Mouse (Mus musculus) mesoderm, embryonic 11.5 days (tissue): ENCODE measurements around the gene H6pd.
"Not testable (repeated sequence)": the region's sequence is repeated elsewhere in the genome, so short reads cannot be mapped to it uniquely, and the experiment has no call there.

Source experiments
- DNase-seq: peaks from one replicate; pipeline ENCODE4 v3.0.0-alpha.2; 2012; ENCODE audit warnings: low read depth, low spot score

Gene H6pd

DNA sequence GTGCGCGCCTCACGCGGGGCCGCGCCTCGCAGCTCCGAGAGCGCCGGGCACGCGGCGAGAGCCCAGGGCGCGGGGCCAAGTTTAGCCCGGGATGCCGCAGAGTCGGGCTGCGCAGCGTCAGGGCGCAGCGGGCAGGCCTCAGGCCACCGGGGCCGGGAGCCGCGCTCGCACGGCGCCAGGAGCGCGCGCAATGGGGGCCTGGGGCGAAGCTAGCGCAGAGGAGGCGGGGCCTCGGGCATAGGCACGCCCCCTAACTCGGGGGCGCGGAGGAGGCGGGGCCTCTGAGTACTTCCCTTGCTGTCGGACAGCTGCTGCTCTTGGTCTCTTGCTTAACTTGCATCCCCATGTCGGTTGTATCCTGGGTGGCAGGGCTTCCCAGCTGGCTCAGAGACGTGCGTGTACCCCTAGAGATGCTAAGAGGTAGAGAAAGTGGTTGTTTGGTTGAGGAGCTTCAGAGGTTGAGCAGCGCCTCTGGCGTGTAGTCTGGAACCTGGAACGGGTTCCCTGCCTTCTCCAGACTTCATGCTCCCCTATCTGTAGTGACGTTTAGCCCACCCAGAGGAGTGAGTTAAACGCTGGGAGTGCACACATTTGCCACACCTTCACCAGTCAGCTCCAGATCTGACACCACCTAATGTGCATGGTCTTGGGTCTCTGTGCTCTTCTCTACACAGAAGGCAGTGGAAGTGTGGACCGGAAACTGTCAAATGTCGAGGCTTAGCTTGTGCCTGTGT is at the start of gene H6pd:
Gene H6pd (minus strand): TSS at position 171 of the 734 bp plus-strand sequence.
- DNase-seq, result peak; percentile 94

DNA sequence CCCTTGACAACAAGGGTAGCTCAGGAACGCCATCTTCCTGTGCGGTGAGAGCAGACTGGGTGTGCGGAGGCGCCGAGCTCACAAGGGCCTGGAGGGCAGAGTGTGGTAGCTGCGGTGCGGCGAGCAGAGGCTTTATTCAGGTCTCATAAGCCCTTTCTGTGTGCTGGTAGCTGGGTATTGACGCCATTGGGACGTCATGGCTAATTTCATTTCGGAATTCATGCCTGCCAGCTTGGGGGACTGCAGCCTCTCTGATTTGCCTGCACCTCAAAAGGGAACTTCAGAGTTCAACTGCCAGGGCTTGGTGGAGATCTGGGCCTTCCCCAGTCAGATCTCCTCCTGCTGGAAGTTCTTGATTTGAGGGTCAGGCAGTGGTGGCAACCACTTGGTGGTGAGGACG is 48.9 kb upstream of the H6pd start:
- DNase-seq, result no peak

DNA sequence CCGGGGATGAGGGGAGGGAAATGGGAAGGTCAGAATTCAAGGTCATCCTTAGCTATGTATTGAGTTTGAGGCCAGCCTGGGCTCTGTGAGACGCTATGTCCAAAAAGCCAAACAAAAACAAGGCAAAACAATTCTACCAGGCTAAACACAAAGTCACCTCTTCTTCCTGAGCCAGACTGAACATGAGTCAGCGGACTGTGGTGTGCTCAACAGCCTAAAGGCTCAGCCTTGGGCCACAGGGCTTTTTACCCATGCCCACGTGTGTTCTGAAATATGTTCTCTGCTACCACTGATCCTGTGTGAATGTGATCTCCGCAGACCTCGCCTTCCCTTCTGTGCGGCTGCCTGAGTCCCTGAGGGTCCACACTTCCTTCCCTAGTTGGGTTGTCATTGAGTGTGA is 47.3 kb upstream of the H6pd start:
- DNase-seq, result no peak

DNA sequence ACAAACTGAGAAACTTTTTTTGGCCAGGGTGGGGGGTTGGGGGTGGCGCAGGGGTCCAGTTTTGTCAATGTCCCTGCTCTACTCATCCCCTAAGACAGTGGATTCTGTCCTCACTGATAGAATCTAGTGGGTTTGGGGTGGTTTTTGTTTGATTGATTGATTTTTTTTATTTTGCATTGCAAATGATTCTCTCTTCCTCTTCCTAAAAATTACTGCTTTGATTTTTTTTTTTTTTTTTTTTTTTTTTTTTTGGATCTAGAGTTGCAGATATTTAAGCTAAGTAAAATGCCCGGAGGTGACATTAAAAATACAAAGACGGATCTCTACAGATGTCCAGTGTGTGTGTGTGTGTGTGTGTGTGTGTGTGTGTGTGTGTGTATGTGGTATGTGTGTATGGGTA is 43.6 kb upstream of the H6pd start:
- no peak for DNase-seq

DNA sequence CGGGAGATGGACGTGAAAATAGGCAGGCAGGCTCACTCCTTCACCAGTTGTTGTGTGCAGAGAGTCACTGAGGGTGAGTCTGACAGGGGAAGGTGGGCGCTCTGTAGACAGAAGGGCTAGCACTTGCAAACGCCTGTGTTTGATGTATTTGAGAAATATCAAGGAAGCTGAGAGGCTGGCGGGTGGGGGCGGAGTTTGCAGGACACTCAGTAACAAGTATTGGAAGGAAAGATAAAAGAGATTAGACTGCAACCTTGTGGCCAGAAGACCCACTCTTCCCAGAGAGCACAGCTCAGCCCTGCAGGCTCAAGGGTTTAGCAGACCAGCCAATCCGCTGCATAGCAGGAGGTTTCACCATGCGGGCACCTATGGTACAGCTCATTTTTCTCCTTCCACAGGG is 42.7 kb upstream of the H6pd start:
- DNase-seq, result no peak

DNA sequence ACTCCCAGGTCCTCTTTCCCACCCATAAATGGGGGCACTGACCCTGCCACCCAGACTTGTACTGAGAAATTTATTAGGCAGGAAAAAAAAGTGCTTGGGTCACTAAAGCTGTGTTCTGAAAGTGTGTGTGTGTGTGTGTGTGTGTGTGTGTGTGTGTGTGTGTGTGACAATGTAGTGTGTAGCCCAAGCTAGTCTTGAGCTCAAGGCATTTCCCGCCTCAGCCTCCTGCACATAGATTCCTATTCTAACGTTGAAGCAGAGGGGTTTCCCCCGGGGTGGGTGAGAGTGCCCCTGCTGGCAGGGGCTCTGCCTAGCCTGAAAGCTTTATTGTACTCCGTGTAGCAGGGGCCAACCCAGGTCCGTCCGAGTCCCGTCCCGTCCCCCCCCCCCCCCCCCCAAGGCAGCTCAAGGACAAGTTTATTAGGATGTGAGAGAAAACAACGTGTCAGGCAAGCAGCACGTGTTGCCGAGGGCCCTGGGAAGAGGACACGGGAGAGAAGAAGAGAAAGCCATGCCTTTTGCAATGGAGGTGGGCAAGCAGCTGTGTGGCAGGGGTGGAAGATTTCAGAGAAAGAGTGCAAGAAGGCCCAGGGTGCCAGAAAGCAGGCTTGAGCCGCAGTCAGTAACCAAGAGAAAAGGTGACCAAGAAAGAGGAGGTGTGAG is 40.9 kb upstream of the H6pd start:
- no peak for DNase-seq

DNA sequence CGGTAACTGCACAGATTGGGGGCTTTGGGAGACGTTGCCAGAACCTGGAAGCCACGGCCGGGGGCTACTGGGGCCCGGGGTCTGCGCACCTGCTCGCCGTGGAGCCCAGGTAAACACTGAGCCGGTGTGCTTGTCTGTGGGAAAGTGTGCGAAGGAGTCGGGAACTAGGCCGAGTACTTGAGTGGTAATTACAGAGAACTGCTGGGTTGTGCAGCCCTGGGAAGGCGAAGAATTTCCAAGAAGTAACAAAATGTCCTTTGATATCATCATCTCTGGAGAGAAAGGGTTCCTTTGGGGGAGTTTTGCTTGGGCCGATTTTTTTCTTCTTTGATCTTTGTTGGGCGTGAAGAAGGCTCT is 40.3 kb upstream of the H6pd start:
- no peak for DNase-seq

DNA sequence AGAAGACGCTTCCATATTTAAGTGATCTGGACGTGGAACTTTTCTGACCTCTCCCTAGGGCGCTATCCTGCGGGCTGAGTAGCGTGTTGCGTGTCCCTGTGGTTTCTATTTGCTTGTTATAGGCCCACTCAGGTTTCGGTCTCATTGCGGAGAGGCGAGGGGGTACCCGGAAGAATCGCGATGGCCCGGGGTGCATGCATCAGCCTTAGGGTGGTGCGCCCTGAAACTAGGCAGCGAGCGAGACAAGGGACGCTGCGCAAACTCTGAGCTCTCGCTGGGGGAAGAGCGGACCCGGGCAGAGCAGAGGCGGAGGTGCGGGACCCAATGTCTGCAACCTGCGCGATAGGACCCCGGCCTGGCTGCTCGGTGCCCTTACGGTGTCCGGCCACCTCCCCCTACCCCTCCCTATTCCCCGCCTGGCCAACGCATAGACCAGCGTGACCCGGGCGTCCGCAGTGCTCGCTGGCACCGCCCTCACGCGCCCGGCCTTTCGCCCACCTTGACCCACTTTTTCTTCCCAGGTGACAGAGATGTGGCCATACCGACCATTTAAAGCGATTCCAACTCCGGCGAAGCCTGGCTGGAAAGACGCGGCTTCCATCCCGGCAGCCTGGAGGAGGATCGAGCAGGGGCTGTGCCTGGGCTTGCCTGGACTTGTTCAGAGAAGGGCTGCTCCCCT is 39.8 kb upstream of the H6pd start:
- no peak for DNase-seq

DNA sequence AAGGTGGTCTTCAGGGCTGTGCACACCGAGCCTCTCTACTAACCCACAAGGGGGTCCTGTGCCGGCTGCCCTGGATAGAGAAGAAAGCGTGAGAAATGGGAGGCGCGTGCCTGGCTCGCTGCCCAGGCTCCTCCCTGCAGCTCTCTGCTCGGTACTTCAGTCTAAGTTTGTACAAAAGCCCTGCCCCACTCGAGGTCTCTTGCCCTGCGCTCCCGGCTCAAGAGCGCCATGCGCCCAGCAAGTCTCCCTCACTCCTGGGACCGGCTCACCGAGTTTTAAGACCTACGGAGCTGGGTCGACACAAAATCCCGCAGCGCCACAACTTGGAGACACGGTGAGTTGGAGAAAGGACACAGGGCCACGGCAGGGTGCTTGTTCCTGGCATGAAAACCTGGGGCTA is 39.2 kb upstream of the H6pd start:
- DNase-seq, result no peak

DNA sequence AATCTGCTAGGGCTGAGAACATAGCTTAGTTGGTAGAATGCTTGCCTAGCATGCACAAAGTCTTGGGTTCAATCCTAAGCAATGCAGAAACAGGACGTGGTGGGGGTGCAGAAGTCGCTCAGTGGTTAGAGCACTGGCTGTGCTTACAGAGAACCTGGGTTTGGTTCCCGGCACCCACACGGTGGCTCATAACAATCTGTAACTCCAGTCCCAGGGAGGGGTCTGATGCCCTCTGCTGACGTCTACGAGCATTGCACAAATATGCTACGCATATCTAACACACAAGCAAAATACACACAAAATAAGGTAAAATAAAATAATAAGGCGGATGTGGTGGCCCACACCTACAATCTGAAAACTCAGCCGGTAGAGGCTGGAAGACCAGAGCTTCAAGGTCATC is 34.8 kb upstream of the H6pd start:
- no peak for DNase-seq

DNA sequence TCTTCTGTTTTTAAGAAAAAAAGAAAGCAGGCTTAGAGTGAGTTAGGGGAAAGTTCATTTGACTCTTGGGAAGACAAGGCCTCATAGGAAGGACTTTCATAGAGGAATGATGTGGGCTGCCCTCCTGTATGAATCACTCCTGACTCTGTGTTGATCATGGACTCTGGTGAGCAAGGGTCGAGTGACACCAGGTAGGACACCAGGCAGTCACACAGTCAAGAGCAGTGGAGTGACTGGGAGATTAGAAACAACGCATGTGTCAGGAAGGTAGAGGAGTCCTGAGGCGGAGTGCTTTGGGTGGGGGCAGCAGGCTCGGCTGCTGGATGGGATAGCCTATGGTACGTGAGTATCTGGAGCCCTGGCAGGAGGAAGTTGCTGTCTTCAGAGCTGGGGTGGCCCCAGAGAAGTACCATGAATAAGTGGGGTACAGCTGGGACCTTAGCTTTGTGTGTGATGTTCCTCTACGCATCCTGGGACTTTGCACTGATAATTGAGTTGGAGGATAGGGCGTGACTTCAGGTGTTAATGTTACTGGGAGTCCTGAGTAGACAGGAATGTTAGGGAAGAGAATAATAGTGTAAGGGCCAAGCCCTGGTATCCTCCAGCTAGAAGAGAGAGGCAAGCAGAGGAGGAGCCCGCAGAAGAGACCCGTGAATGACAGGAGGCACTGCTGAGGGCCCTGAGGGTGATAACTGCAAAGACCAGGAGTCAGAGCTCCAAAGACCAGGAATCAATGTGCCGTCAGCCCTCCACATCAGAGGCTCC is 32.7 kb upstream of the H6pd start:
- DNase-seq, result no peak

DNA sequence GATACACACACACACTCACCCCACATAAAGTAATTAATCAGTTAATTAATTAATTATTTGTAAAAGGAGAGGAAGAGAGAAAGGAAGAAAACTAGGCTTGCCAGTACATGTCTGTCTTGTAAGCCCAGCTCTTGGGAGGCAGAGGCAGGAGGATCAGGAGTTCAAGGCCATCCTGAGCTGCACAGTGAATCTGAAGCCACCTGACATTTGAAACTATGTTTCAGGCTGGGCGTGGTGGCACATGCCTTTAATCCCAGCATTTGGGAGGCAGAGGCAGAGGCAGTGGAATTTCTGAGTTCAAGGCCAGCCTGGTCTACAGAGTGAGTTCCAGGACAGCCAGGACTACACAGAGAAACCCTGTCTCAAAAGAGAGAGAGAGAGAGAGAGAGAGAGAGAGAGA is 32.0 kb upstream of the H6pd start:
- DNase-seq, result not testable (repeated sequence)

DNA sequence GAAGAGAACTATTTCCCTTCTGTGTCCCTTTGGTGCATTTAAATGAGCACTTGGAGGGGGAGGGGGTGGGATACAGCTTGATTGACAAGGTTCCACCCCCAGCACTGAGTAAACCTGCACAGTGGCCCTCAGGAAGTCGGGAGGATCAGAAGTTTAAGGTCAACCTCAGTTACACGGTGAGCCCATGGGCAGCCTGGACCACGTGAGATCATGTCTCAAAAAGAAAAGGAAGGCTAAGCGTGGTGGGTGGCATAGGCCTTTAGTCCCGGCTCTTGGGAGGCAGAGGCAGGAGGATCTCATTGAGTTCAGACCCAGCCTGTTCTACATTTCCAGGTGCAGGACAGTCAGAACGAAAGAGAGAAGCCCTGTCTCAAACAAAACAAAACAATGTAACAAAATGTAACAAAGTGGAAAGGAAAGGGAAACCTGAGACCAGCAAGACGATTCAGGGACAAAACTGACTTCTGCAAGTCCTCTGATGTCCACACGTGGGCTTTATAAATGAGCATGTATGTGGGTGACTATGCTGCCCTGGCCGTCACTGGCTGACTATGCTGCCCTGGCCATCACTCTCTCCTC is 31.3 kb upstream of the H6pd start:
- DNase-seq, result no peak

DNA sequence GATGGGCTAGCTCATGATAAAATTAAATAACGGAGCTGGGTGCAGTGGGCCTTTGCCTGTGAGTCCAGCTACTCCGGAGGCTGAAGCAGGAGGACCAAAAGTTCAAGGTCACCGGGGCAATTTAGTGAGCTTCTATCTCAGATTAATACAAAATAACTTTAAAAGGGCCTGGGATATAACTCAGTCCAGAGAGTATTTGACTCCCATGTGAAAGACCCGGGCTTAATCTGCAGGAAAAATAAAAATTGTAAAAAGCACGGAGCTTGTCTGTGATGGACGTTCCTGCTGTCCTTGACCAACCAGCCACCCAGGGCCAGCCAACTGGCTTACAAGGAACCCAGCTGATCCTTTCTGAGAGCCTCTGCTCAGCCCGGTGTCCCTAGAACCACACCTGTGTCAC is 29.7 kb upstream of the H6pd start:
- no peak for DNase-seq

DNA sequence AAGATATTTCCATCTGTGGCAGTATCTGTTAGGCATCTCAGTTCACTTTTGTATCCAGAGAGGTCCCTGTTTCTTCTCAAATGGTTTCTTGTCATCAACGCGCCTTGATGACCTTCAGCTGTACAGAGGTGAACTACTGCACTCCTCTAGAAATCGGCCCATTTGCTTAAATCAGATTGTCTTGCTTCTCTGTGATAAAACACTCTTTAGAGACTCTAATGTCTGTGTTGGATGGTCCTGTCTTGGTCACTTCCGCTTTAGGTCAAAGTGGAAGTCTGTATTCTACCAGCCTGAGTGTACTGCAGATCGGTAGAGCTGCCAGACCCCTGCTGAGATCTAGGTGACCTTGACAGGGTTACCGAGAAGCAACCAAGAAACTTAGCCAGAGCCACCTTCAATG is 27.3 kb upstream of the H6pd start:
- no peak for DNase-seq

DNA sequence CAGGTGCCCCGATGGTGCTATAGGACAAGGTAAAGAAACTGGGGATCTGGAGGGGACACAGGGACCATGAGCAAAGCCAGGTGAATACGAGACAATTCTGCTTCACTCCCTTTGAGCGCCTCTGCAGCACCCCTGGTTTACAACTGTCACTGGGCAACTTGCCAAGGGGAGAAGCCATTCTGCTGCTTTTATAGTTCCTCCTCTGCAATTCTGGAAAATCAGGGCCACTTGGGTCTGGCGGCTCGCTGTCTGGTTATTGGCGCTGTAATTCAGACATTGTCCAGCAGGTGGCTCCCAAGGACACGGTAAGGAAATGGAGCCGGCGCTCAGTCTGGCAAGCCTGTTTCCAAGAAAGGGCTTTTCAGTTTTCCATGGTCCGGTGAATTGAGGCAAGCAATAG is 26.5 kb upstream of the H6pd start:
- peak; percentile 87 for DNase-seq

DNA sequence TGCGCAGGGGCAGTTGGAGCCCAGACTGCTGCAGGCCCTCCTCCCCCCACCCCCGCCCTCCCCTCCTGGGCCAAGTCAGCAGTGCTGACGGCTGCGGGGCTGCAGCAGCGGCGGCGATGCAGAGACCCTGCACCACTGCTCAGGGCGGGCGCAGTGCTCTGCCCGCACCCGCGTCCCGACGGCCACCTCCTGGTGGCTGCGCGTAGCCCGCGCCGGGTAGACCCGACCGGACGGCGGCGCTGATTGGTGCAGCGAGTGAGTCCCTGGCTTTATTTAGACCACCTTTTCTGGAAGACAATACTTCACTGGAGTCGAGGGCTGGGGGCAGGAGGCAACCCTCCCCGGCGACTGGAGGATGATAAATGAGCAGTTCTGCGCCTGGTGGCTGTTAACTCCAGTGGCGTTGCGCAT is 24.4 kb upstream of the H6pd start:
- peak; percentile 65 for DNase-seq

DNA sequence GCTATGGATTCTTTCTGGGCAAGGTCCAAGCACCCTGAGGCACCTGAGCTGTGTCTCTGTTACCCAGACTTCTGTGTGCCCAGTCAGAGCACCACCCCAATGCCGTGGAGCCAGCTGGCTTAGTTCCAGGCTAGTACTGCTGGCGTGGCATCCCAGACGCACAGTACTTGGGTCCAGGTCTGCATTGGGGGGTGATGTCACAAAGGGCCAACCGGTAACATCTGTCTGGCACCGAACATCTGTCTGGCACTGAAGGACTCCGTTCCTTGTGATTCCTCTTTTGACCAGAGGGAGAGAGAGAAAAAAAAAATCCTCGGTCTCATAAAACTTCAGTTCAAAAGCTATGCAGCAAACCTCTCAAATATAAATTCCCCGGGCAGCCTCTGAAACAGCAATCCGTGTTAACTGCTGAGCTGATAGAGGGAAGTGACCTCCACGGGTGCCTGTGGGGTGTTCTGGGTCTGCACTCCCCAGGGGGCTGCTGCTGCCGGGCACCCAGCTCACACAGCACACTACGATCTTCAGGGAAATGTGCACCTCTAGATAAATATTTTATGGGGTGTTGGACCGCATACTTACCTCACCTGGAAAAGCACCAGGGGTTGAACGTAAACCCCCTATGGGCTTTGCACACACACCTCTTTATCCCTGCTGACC is 22.5 kb upstream of the H6pd start:
- peak; percentile 24 for DNase-seq

DNA sequence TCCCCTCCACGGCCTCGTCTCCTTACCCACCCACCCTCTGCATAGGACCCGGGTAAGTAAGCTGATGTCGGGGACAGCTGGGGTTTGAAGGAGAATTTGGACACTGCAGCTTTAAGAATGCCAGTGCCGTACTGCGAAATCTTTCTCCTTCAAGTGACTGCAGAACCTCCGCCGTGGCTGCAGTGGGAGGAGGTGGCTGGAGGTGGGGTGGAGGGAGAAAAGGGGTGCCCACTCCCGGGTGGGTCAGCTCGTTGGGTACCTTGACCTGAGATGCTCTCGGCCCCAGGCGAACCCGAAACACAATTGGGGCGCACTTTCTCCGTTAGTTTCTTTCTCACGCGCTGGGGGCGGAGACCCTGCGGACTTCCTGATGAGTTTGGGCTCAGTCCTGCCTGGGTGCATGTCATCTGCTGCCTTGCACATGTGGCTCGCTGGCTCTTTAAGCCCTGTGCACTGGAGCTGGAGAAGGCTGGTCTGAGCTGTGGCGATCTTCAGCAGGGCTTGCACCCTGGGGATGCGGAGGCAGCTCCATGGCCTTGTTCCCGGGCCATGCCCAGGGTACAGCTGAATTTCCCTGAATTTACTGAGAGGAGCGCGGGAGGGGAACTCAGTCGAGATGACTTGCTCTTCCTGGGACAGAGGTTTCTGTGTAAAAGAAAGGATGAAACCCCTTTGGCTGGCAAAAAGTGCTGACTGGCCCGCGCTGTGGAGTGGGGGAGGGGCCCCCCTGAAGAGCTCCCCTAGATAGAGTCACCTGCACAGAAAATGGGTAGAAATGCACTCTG is 21.8 kb upstream of the H6pd start:
- peak; percentile 43 for DNase-seq

DNA sequence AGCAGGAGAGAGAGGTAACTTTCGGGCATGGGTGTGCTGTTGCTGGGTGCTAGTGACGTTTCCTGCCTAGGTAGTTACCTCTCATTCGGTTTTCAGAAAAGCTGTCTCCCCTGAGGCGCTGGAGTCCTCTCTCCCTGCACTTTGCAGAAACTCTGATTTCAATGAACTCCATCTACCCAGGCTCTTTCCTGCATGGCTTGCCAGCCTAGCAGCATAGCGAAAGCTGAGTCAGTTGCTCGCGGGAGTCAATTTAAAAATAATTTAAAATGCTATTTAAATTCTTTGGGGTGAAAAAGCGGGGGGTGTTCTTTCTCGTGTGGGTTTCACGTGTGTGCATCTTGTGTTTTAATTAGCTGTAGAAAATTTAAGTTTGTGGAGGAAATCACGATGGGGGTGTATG is 21.1 kb upstream of the H6pd start:
- no peak for DNase-seq

DNA sequence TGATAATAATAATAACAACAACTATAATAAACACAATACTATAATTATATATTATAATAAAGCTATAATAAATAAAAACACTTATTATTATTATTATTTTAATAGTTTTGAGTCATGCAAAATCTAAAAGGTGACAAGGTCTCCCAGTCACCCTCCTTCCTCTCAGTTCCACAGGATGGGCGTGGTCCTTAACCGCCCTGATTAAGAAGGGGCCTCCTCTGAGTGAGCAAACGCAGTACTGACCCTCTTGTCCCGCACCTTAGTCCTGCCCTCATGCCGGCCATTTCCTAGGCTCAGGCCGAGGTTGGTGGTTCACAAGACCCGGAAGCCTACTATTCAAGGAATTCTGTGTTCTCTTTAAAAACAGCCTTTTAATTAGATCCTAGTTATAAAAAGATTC is 14.7 kb upstream of the H6pd start:
- DNase-seq, result no peak
